Mouse (Mus musculus) liver, postnatal 0 days (tissue): Measurements from ENCODE around the gene Gm21258. TPM values are rescaled to one million over a fixed set of nuclear protein-coding genes. Genes with fewer than 3 reads are reported as not detected.
"Not testable (repeated sequence)": the region's sequence is repeated elsewhere in the genome, so short reads cannot be mapped to it uniquely, and the experiment has no call there.

Experiments used
- ATAC-seq: fragments of 200-750 bp; cut with Nextera tagmentation; 2 replicates; pipeline ENCODE4 v1.8.0; 2017; ENCODE audit warnings: mild to moderate bottlenecking, moderate library complexity
- DNase-seq: peaks from one replicate; pipeline ENCODE4 v3.0.0-alpha.2; 2016
- H3K27ac ChIP-seq: fragments of 300-500 bp; sonication (generic); 2 replicates; pipeline ENCODE4 v1.5.1; 2014; ENCODE audit warnings: antibody characterized with exemption, moderate library complexity, mild to moderate bottlenecking, low read depth
- H3K27me3 ChIP-seq: fragments of 300-500 bp; sonication (generic); 2 replicates; pipeline ENCODE4 v1.6.1; 2014; ENCODE audit warnings: low read length, control low read depth, mixed read lengths; ENCODE audit not compliant: insufficient read depth
- H3K36me3 ChIP-seq: fragments of 300-500 bp; sonication (generic); replicated peaks from 2 replicates; pipeline ENCODE4 v1.6.1; 2014; ENCODE audit warnings: mild to moderate bottlenecking, control low read depth, low read length, moderate library complexity, mixed read lengths; ENCODE audit not compliant: insufficient read depth
- H3K4me1 ChIP-seq: fragments of 300-500 bp; sonication (generic); 2 replicates; pipeline ENCODE4 v1.6.1; 2014; ENCODE audit warnings: antibody characterized with exemption, mild to moderate bottlenecking, control low read depth; ENCODE audit not compliant: insufficient read depth
- H3K4me2 ChIP-seq: fragments of 300-500 bp; sonication (generic); 2 replicates; pipeline ENCODE4 v1.6.1; 2014; ENCODE audit warnings: low read depth, mild to moderate bottlenecking, low read length, moderate library complexity, mixed read lengths
- H3K4me3 ChIP-seq: fragments of 300-500 bp; sonication (generic); 2 replicates; pipeline ENCODE4 v1.5.1; 2014; ENCODE audit warnings: low read depth, low read length
- H3K9ac ChIP-seq: fragments of 300-500 bp; sonication (generic); replicated peaks from 2 replicates; pipeline ENCODE4 v1.6.1; 2014; ENCODE audit warnings: mild to moderate bottlenecking, moderate library complexity
- H3K9me3 ChIP-seq: fragments of 300-500 bp; sonication (generic); 2 replicates; pipeline ENCODE4 v1.6.1; 2016; ENCODE audit warnings: mild to moderate bottlenecking, control low read depth, low read length, mixed read lengths
- WGBS: fragments of 180-500 bp; shearing (Covaris S2); extraction: QIAGEN DNeasy Blood & Tissue Kit; methylation state at CpG from one replicate; pipeline ENCODE4 v1.1.7; 2014; ENCODE audit not compliant: insufficient replicate concordance; 5-methylcytosine and 5-hydroxymethylcytosine counted together
- polyA plus RNA-seq: library from polyadenylated mRNA; unstranded; fragments of >200 nt; fragmentation: Nextera tagmentation; extraction: Ambion mirVana; gene quantifications from 2 replicates; pipeline ENCODE4 v1.2.1, GENCODE M21; 2015

The Gm21258 gene
- polyA plus RNA-seq: not detected in 2 replicates

DNA sequence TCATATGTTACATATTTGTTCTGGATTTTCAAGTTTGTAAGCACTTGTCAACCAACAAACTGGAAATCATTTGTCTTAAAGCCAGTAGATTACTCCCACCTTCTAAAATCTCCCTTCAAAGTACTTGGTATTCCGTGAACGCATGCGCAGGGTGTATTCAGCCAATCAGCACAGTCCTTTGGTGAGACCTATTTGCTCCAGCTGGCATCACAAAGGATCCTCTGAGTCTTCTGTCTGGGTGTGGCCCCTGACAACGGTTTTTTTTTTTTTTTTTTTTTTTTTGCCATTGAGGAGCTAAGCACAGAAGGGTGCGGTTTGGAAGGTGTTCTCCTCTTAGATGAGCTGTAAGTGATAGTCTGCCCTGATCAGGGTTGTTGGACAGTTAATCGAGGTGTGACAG is at the start of gene Gm21258:
TSS of gene Gm21258 (plus strand) at position 301 of the 400 bp plus-strand sequence.
- H3K4me1 ChIP-seq, H3K9ac ChIP-seq, DNase-seq, H3K4me2 ChIP-seq, H3K27ac ChIP-seq, H3K27me3 ChIP-seq, H3K36me3 ChIP-seq, H3K9me3 ChIP-seq, H3K4me3 ChIP-seq, ATAC-seq: not testable (repeated sequence)
- no CpG with 5 or more reads among the region's 6 CpGs for WGBS
